Mouse (Mus musculus) embryonic facial prominence, embryonic 13.5 days (tissue): ENCODE data around the gene Ube4b. TPM values are rescaled to one million over a fixed set of nuclear protein-coding genes. Genes with fewer than 3 reads are reported as not detected.
"Not testable (repeated sequence)": the region's sequence is repeated elsewhere in the genome, so short reads cannot be mapped to it uniquely, and the experiment has no call there.

Experiments used
- ATAC-seq: fragments of 200-750 bp; cut with Nextera tagmentation; 2 replicates; pipeline ENCODE4 v1.8.0; 2017; ENCODE audit warnings: low read depth; ENCODE audit not compliant: insufficient number of reproducible peaks, insufficient read depth, low FRiP score, low TSS enrichment
- H3K27ac ChIP-seq: fragments of 300-500 bp; sonication (generic); 2 replicates; pipeline ENCODE4 v1.5.1; 2015; ENCODE audit warnings: moderate library complexity, mild to moderate bottlenecking, inconsistent platforms
- H3K27me3 ChIP-seq: fragments of 300-500 bp; sonication (generic); 2 replicates; pipeline ENCODE4 v1.6.1; 2015; ENCODE audit warnings: mild to moderate bottlenecking, inconsistent platforms
- H3K36me3 ChIP-seq: fragments of 300-500 bp; sonication (generic); 2 replicates; pipeline ENCODE4 v1.6.1; 2015; ENCODE audit warnings: mild to moderate bottlenecking, inconsistent platforms
- H3K4me1 ChIP-seq: fragments of 300-500 bp; sonication (generic); 2 replicates; pipeline ENCODE4 v1.6.1; 2015; ENCODE audit warnings: inconsistent platforms
- H3K4me2 ChIP-seq: fragments of 300-500 bp; sonication (generic); 2 replicates; pipeline ENCODE4 v1.6.1; 2015; ENCODE audit warnings: moderate library complexity, mild to moderate bottlenecking, inconsistent platforms
- H3K4me3 ChIP-seq: fragments of 300-500 bp; sonication (generic); 2 replicates; pipeline ENCODE4 v1.5.1; 2015; ENCODE audit warnings: mild to moderate bottlenecking, inconsistent platforms
- H3K9ac ChIP-seq: fragments of 300-500 bp; sonication (generic); 2 replicates; pipeline ENCODE4 v1.6.1; 2015; ENCODE audit warnings: mild to moderate bottlenecking, inconsistent platforms
- H3K9me3 ChIP-seq: fragments of 300-500 bp; sonication (generic); 2 replicates; pipeline ENCODE4 v1.6.1; 2016; ENCODE audit warnings: inconsistent platforms
- WGBS: fragments of 180-500 bp; shearing (Covaris S2); methylation state at CpG from one replicate; pipeline ENCODE4 v1.1.7; 2015; ENCODE audit warnings: mixed read lengths; 5-methylcytosine and 5-hydroxymethylcytosine counted together
- polyA plus RNA-seq: library from polyadenylated mRNA; unstranded; fragments of >200 nt; fragmentation: Nextera tagmentation; extraction: Ambion mirVana; gene quantifications from 2 replicates; pipeline ENCODE4 v1.2.1, GENCODE M21; 2015

The Ube4b gene
- polyA plus RNA-seq, 1 experiment from 2014 or later, result 49.4 TPM

DNA sequence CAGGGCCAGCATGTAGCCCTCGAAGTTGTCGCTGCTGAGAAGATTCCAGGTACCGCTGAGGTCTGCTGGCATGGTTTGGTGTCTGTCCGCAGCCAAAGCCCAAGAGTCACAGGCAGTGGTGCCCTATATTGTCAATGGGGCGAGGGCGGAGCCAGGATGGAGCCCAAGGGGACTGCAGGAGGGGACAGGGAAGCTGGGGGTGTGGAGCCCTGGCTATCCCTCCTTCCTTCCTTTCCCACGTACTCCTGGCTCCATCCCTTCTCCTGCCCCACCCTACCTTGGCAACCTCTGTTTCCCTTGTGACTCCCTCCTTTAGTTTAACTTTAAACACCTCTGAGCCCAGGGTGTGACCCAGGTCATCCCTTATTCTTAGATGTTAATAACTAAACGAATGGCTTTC is 28.3 kb upstream of the Ube4b start, which contains the start of gene Rbp7:
Gene Rbp7 (minus strand): TSS at position 100 of the 400 bp plus-strand sequence.
- Histone ChIP-seq H3K4me2 (no peak within 1 kb of the TSS), H3K9me3 (no peaks in the 10 kb centered on the region), H3K4me3 (no peak within 1 kb of the TSS), H3K9ac (no peak within 1 kb of the TSS), H3K27me3 (no peaks in the 10 kb centered on the region), H3K4me1 (no peaks in the 10 kb centered on the region), H3K36me3 (no peaks in the 10 kb centered on the region), H3K27ac (no peak within 1 kb of the TSS)
- 53% methylated on average over 8 of the region's 8 CpGs for WGBS
- no peak for ATAC-seq

GRCm38 (mm10) chr4:149454263-149454662 is 27.7 kb upstream of the Ube4b start:
- ATAC-seq, result no peak
- no peak overlapping the region for H3K4me2 ChIP-seq
- H3K27ac ChIP-seq, result no peak overlapping the region
- no peaks in the 10 kb centered on the region for H3K36me3 ChIP-seq
- no peak overlapping the region for H3K9ac ChIP-seq
- H3K9me3 ChIP-seq, result no peaks in the 10 kb centered on the region
- WGBS, result 83% methylated on average over 17 of the region's 17 CpGs
- H3K27me3 ChIP-seq, result no peaks in the 10 kb centered on the region
- H3K4me3 ChIP-seq, result no peak overlapping the region
- H3K4me1 ChIP-seq, result no peaks in the 10 kb centered on the region

GRCm38 (mm10) chr4:149453656-149454055 is 27.1 kb upstream of the Ube4b start:
- H3K4me3 ChIP-seq, result no peak overlapping the region
- no peaks in the 10 kb centered on the region for H3K9me3 ChIP-seq
- H3K4me2 ChIP-seq, result no peak overlapping the region
- no peaks in the 10 kb centered on the region for H3K4me1 ChIP-seq
- H3K36me3 ChIP-seq, result no peaks in the 10 kb centered on the region
- H3K9ac ChIP-seq, result no peak overlapping the region
- WGBS, result 78% methylated on average over 4 of the region's 4 CpGs
- no peak for ATAC-seq
- H3K27ac ChIP-seq, result no peak overlapping the region
- H3K27me3 ChIP-seq, result no peaks in the 10 kb centered on the region

GRCm38 (mm10) chr4:149450636-149451035 is 24.1 kb upstream of the Ube4b start:
- no peak overlapping the region for H3K4me2 ChIP-seq
- H3K27me3 ChIP-seq, result no peaks in the 10 kb centered on the region
- H3K9me3 ChIP-seq, result no peaks in the 10 kb centered on the region
- no peak overlapping the region for H3K9ac ChIP-seq
- no peak for ATAC-seq
- H3K4me1 ChIP-seq, result peaks cover 8% of the 10 kb centered on the region
- WGBS, result 82% methylated on average over 3 of the region's 3 CpGs
- no peaks in the 10 kb centered on the region for H3K36me3 ChIP-seq
- no peak overlapping the region for H3K27ac ChIP-seq
- no peak overlapping the region for H3K4me3 ChIP-seq

DNA sequence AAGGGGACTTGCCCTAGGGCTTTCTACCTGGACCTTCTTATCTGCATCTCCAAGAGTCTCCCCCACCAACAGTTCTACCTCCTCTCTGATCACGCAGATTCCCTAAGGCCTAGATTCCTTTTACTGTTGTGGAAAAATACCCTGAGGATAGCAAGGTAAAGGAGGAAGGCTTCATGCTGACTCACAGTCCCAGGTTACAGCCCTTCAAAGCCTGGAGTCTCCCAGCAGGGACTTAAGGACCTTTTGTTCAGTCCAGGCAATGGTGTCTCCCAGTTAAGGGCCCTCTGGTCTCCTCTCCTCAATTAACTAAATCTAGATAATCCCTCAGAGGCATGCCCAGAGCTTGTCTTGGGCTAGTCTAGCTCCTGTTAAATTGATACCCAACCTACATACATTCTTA is 19.8 kb upstream of the Ube4b start:
- no peak for ATAC-seq
- Histone ChIP-seq H3K36me3 (no peaks in the 10 kb centered on the region), H3K27me3 (no peaks in the 10 kb centered on the region), H3K9me3 (no peaks in the 10 kb centered on the region), H3K9ac (0 out of 2 replicates have a peak overlapping the region, but pooled peaks have one; percentile 75), H3K4me3 (peak overlapping the region; percentile 35), H3K4me1 (peaks cover 22% of the 10 kb centered on the region), H3K27ac (peak overlapping the region; percentile 91), H3K4me2 (peak overlapping the region; percentile 59)
- WGBS, result 28% methylated on average over 1 of the region's 1 CpGs

DNA sequence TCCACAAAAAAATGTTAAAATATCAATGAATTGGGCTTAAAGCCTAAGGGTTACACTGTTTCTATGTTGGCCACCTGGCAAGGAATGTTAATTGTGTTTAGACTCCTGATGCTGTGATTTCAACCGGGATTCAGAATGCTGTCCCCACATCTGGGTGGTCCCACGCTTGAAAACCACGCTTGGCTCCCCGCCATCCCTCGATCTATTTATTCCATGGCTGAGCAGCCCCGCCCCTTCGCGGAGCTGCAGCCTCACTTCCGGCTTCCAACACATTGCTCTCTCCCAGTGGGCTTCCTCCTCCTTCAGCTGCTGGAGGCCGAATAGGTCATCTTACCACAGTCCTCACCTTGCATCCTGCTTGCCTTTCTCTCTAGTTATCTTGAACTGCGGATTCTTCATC is 19.3 kb upstream of the Ube4b start:
- no peaks in the 10 kb centered on the region for H3K36me3 ChIP-seq
- no peaks in the 10 kb centered on the region for H3K27me3 ChIP-seq
- H3K4me3 ChIP-seq, result peak overlapping the region; percentile 35
- peak overlapping the region; percentile 91 for H3K27ac ChIP-seq
- no peaks in the 10 kb centered on the region for H3K9me3 ChIP-seq
- 0 out of 2 replicates have a peak overlapping the region, but pooled peaks have one; percentile 75 for H3K9ac ChIP-seq
- 1% methylated on average over 11 of the region's 11 CpGs for WGBS
- H3K4me2 ChIP-seq, result peak overlapping the region; percentile 59
- ATAC-seq, result peak; percentile 46; the same call in 1 of the 2 replicates
- H3K4me1 ChIP-seq, result peaks cover 24% of the 10 kb centered on the region

DNA sequence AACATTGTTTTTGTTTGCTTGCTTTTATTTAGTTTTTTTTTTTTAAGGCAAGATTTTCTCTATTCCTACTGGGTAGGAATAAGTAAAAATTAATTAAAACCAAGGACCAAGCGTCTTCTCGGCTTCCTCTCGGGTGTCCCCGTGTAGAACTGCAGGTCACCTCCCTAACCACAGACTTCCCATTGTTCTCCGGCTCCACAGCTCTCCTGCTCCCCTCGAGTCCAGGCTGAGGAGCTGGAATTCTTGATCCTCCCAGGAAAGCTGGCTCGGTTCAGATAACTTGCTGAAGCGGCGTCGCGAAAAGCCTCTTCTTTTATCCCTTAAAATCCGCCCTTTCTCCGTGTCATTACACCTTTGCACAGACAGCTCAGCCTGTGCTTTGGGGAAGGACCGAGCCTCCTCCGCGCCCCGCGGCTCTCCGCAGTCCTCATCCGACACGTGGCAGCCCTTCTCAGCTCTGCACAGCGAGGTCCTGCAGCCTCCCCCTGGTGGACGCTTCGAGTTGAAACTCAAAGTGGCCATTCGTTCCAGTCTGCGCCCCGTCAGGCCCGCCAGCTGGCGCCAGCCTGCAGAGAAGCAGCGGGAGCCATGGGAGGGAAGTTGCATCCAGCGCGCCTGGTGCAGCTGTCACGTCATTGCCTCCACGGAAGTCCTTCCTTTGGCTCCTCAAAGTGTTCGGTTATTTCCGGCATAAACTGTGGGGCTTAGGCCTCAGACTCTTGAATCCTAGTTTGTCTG is 18.6 kb upstream of the Ube4b start:
- H3K4me3 ChIP-seq, result peak overlapping the region; percentile 35
- H3K4me1 ChIP-seq, result peaks cover 31% of the 10 kb centered on the region
- ATAC-seq, result peak; percentile 96
- under 1% methylated on average over 36 of the region's 36 CpGs for WGBS
- H3K27me3 ChIP-seq, result no peaks in the 10 kb centered on the region
- peak overlapping the region; percentile 59 for H3K4me2 ChIP-seq
- peak overlapping the region; percentile 91 for H3K27ac ChIP-seq
- H3K36me3 ChIP-seq, result no peaks in the 10 kb centered on the region
- no peaks in the 10 kb centered on the region for H3K9me3 ChIP-seq
- peak overlapping the region; percentile 75 for H3K9ac ChIP-seq

DNA sequence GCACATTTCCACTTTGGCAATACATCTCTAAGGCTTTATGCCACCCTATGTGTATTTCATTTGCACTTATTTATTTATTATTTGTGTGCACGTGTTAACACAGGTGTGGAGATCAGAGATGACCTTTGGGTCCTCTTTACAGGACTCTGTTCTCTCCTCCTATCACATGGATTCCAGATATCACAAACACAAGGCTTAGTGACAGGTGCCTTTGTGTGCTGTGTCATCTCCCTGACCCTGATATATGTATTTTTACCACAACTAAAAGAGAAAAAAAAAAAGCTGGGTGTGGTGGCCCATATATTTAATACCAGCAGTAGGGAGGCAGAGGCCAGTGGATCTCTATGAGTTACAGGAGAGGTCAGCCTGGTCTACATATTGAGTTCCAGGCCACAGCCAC is 17.9 kb upstream of the Ube4b start:
- Histone ChIP-seq H3K4me2 (peak overlapping the region; percentile 59), H3K36me3 (no peaks in the 10 kb centered on the region), H3K27ac (peak overlapping the region; percentile 91; the same call in 1 of the 2 replicates), H3K4me1 (peaks cover 32% of the 10 kb centered on the region), H3K27me3 (no peaks in the 10 kb centered on the region), H3K9ac (no peak overlapping the region), H3K4me3 (no peak overlapping the region), H3K9me3 (no peaks in the 10 kb centered on the region)
- ATAC-seq, result no peak
- WGBS, result 66% methylated on average over 1 of the region's 1 CpGs

DNA sequence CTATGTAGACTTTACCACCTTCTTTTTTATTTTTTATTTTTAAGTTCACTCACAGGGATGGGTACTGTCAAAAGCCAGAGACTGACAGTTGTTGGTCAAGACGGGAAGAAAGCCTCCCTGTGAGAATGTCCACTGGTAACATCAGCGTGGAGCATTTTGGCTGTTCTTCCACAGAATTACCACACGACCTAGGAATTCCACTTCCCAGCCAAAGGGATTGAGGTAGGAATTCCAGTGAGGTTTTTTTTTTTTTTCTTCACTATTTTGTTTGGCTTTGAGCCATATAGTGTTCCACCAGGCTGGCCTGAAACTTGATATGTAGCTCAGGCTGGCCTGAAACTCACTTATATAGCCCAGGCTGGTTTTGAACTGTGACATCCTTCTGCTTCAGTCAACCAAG is 15.9 kb upstream of the Ube4b start:
- Histone ChIP-seq H3K27me3 (no peaks in the 10 kb centered on the region), H3K36me3 (no peaks in the 10 kb centered on the region), H3K4me2 (no peak overlapping the region), H3K9me3 (no peaks in the 10 kb centered on the region), H3K27ac (no peak overlapping the region), H3K4me1 (peaks cover 32% of the 10 kb centered on the region), H3K4me3 (no peak overlapping the region), H3K9ac (no peak overlapping the region)
- no peak for ATAC-seq
- 46% methylated on average over 3 of the region's 3 CpGs for WGBS

- H3K27me3 ChIP-seq, result no peaks in the 10 kb centered on the region
- no peaks in the 10 kb centered on the region for H3K36me3 ChIP-seq
- H3K9me3 ChIP-seq, result no peaks in the 10 kb centered on the region
- peak overlapping the region; percentile 51; the same call in 1 of the 2 replicates for H3K27ac ChIP-seq
- 0 out of 2 replicates have a peak overlapping the region, but pooled peaks have one; percentile 44 for H3K9ac ChIP-seq
- H3K4me3 ChIP-seq, result no peak overlapping the region
- H3K4me1 ChIP-seq, result peaks cover 24% of the 10 kb centered on the region
- WGBS, result 35% methylated on average over 8 of the region's 8 CpGs
- H3K4me2 ChIP-seq, result 0 out of 2 replicates have a peak overlapping the region, but pooled peaks have one; percentile 9
- no peak for ATAC-seq
Observed at GRCm38 (mm10) chr4:149440576-149440975, 14.0 kb upstream of the Ube4b start.

- 69% methylated on average over 1 of the region's 1 CpGs for WGBS
- not testable (repeated sequence) for H3K4me3 ChIP-seq, ATAC-seq
Observed at GRCm38 (mm10) chr4:149431887-149432286, 5.3 kb upstream of the Ube4b start.

DNA sequence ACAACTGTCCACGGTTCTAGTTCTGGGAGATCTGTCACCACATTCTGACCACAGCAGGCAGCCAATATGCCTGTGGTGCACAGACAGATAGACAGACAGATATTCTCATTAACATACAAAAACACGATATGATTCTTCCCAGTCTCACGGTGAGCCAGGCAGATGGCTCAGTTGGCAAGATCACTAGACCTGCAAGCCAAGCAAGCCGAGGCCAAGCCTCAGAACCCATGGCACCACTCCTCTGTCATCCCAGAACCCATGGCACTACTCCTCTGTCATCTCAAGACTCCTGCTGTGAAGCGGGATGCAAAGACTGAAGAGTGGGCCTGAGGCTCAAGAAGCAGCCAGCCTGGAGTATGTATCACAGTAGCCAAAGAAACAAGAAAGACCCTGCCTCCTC is 3.0 kb upstream of the Ube4b start:
- H3K4me3 ChIP-seq, result no peak overlapping the region
- WGBS, result 84% methylated on average over 5 of the region's 5 CpGs
- ATAC-seq, result no peak
- no peak overlapping the region for H3K27ac ChIP-seq
- H3K36me3 ChIP-seq, result no peaks in the 10 kb centered on the region
- no peaks in the 10 kb centered on the region for H3K9me3 ChIP-seq
- no peaks in the 10 kb centered on the region for H3K27me3 ChIP-seq
- H3K4me1 ChIP-seq, result peaks cover 3% of the 10 kb centered on the region; the same call in 1 of the 2 replicates
- H3K9ac ChIP-seq, result no peak overlapping the region
- no peak overlapping the region for H3K4me2 ChIP-seq

More at GRCm38 (mm10) chr4:149431887-149432286, 5.3 kb upstream of the Ube4b start:
- not testable (repeated sequence) for H3K9me3 ChIP-seq, H3K27ac ChIP-seq, H3K4me2 ChIP-seq, H3K27me3 ChIP-seq, H3K4me1 ChIP-seq, H3K9ac ChIP-seq, H3K36me3 ChIP-seq
